25 mouse cellular contexts compared by ENCODE assay signal in the genomic region with DNA sequence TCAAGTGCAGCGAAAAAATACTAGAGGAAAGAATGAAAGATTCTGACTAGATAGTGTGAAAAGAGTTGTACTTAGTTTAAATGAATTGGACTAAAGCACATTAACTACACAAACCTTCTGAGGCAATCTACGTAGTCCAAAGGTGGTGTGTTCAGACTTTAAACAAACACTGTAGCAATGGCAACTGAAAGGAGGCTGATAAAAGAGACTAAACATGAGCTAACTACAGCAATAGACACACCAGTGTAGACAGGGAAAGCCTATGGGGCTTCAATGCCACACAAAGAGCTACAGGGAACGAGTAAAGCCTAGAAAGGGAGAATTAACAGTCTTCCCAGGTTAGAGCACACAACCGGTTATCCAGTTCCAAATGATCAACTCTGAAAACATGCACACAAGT.
DNase-seq lines count a peak whose midpoint lies in the region; ATAC-seq and TF ChIP-seq lines count a peak whose summit lies in the region.
"Had no signal": no experiment of that assay in that cellular context is flagged by ENCODE, and none has a peak within 500 bp of the region (broad histone marks: within the 10 kb centered on the region; RNA-seq: fewer than 3 reads in every experiment).

No protein-coding gene starts in this region.

- no peak overlapping the region for H3K4me3 ChIP-seq in intestine, embryonic 15.5 days (replicated peaks)
- H3K4me3 ChIP-seq in intestine, postnatal 0 days (ENCODE audit: low read depth, low read length) = no peak overlapping the region
- no peak overlapping the region for H3K4me3 ChIP-seq in liver, embryonic 13.5 days (replicated peaks)
- H3K4me3 ChIP-seq in liver, postnatal 0 days (ENCODE audit: low read depth, low read length) = no peak overlapping the region
- no peak overlapping the region for H3K4me3 ChIP-seq in stomach, postnatal 0 days (ENCODE audit: low read depth, low read length)
- H3K4me3 ChIP-seq: embryonic facial prominence, embryonic 15.5 days; erythroblast, embryonic 14.5 days; forebrain, embryonic 10.5 days; heart, embryonic 10.5 days had no signal

- 65% methylated on average over 4 of the region's 4 CpGs for WGBS in intestine, embryonic 15.5 days
- 50% methylated on average over 4 of the region's 4 CpGs for WGBS in intestine, postnatal 0 days
- WGBS in liver, embryonic 13.5 days (ENCODE audit: insufficient replicate concordance) = 51% methylated on average over 4 of the region's 4 CpGs
- WGBS in liver, postnatal 0 days (ENCODE audit: insufficient replicate concordance) = 49% methylated on average over 4 of the region's 4 CpGs
- 60% methylated on average over 4 of the region's 4 CpGs for WGBS in stomach, postnatal 0 days

- DNase-seq in liver, embryonic 13.5 days = no peak
- no peak for DNase-seq in liver, postnatal 0 days
- peak; percentile 33 for DNase-seq in stomach, postnatal 0 days (ENCODE audit: low spot score)
- DNase-seq in testis, postnatal 10 days (ENCODE audit: low spot score) = no peak
- DNase-seq in lung, postnatal 36 days = no peak
- no peak for DNase-seq in layer of hippocampus, adult 11-12 months (ENCODE audit: low spot score)
- DNase-seq: adrenal gland, adult 8-10 months; adrenal gland, postnatal 36 days; B cell, adult 2 months; cerebellum, adult 11 months; cerebellum, adult 8-10 months; cerebellum, postnatal 14 days; embryo, embryonic 11 days; heart, adult 18-20 months; heart, postnatal 10 days; heart, postnatal 4 days had no signal

- no peak overlapping the region for H3K27ac ChIP-seq in intestine, embryonic 15.5 days
- no peak overlapping the region for H3K27ac ChIP-seq in intestine, postnatal 0 days (ENCODE audit: low read depth, low read length)
- H3K27ac ChIP-seq in liver, embryonic 13.5 days = no peak overlapping the region
- no peak overlapping the region for H3K27ac ChIP-seq in liver, postnatal 0 days (ENCODE audit: low read depth)
- H3K27ac ChIP-seq in stomach, postnatal 0 days (replicated peaks) = no peak overlapping the region
- H3K27ac ChIP-seq: embryonic facial prominence, embryonic 15.5 days; forebrain, embryonic 10.5 days; heart, embryonic 10.5 days had no signal

- ATAC-seq in intestine, embryonic 15.5 days = peak; percentile 49; the same call in 1 of the 2 replicates
- no peak for ATAC-seq in intestine, postnatal 0 days
- peak; percentile 72 for ATAC-seq in liver, embryonic 13.5 days (ENCODE audit: low read depth)
- peak; percentile 94 for ATAC-seq in liver, postnatal 0 days
- ATAC-seq in stomach, postnatal 0 days (ENCODE audit: low FRiP score, low TSS enrichment) = peak; percentile 99
- ATAC-seq: CD4-positive, CD25-positive, alpha-beta regulatory T cell, adult 4 months; forebrain, embryonic 14.5 days had no signal

- no peaks in the 10 kb centered on the region for H3K27me3 ChIP-seq in intestine, embryonic 15.5 days (replicated peaks)
- H3K27me3 ChIP-seq in intestine, postnatal 0 days (replicated peaks; ENCODE audit: control insufficient read depth, insufficient read depth, low read length) = no peaks in the 10 kb centered on the region
- no peaks in the 10 kb centered on the region for H3K27me3 ChIP-seq in liver, embryonic 13.5 days
- no peaks in the 10 kb centered on the region for H3K27me3 ChIP-seq in liver, postnatal 0 days (ENCODE audit: insufficient read depth, low read length)
- no peaks in the 10 kb centered on the region for H3K27me3 ChIP-seq in stomach, postnatal 0 days (ENCODE audit: control insufficient read depth, insufficient read depth, low read length)
- H3K27me3 ChIP-seq: embryonic facial prominence, embryonic 15.5 days had no signal

- H3K9ac ChIP-seq in intestine, embryonic 15.5 days = no peak overlapping the region
- H3K9ac ChIP-seq in intestine, postnatal 0 days (ENCODE audit: low read depth, low read length) = no peak overlapping the region
- no peak overlapping the region for H3K9ac ChIP-seq in liver, embryonic 13.5 days
- H3K9ac ChIP-seq in liver, postnatal 0 days (replicated peaks) = no peak overlapping the region
- H3K9ac ChIP-seq in stomach, postnatal 0 days (ENCODE audit: low read length) = no peak overlapping the region
- H3K9ac ChIP-seq: embryonic facial prominence, embryonic 15.5 days had no signal

- no peaks in the 10 kb centered on the region for H3K4me1 ChIP-seq in intestine, embryonic 15.5 days (replicated peaks)
- no peaks in the 10 kb centered on the region for H3K4me1 ChIP-seq in intestine, postnatal 0 days (replicated peaks; ENCODE audit: control insufficient read depth, insufficient read depth, low read length)
- H3K4me1 ChIP-seq in liver, embryonic 13.5 days (replicated peaks) = no peaks in the 10 kb centered on the region
- no peaks in the 10 kb centered on the region for H3K4me1 ChIP-seq in liver, postnatal 0 days (ENCODE audit: insufficient read depth)
- H3K4me1 ChIP-seq in stomach, postnatal 0 days (replicated peaks; ENCODE audit: control insufficient read depth, insufficient read depth) = no peaks in the 10 kb centered on the region
- H3K4me1 ChIP-seq: embryonic facial prominence, embryonic 15.5 days; forebrain, embryonic 10.5 days; heart, embryonic 10.5 days had no signal

- TF ChIP-seq CTCF in intestine, postnatal 0 days (IDR thresholded peaks at IDR 0.05; ENCODE audit: low read depth) = no peak
- TF ChIP-seq CTCF in liver, postnatal 0 days (IDR thresholded peaks at IDR 0.05; ENCODE audit: low read depth) = no peak
- no peak for TF ChIP-seq CTCF in stomach, postnatal 0 days (IDR thresholded peaks at IDR 0.05; ENCODE audit: low read depth)

- no peaks in the 10 kb centered on the region for H3K36me3 ChIP-seq in intestine, embryonic 15.5 days
- H3K36me3 ChIP-seq in intestine, postnatal 0 days (ENCODE audit: control insufficient read depth, insufficient read depth) = no peaks in the 10 kb centered on the region
- no peaks in the 10 kb centered on the region for H3K36me3 ChIP-seq in liver, embryonic 13.5 days
- no peaks in the 10 kb centered on the region for H3K36me3 ChIP-seq in liver, postnatal 0 days (replicated peaks; ENCODE audit: insufficient read depth, low read length)
- H3K36me3 ChIP-seq in stomach, postnatal 0 days (ENCODE audit: control insufficient read depth, insufficient read depth, low read length) = no peaks in the 10 kb centered on the region
- H3K36me3 ChIP-seq: embryonic facial prominence, embryonic 15.5 days; forebrain, embryonic 10.5 days; G1E; heart, embryonic 10.5 days had no signal

- H3K4me2 ChIP-seq in intestine, embryonic 15.5 days (replicated peaks) = no peak overlapping the region
- H3K4me2 ChIP-seq in intestine, postnatal 0 days (replicated peaks; ENCODE audit: low read depth) = no peak overlapping the region
- H3K4me2 ChIP-seq in liver, embryonic 13.5 days = no peak overlapping the region
- H3K4me2 ChIP-seq in liver, postnatal 0 days (ENCODE audit: low read depth, low read length) = no peak overlapping the region
- H3K4me2 ChIP-seq in stomach, postnatal 0 days (replicated peaks; ENCODE audit: low read depth) = no peak overlapping the region
- H3K4me2 ChIP-seq: embryonic facial prominence, embryonic 15.5 days had no signal

- H3K9me3 ChIP-seq in intestine, embryonic 15.5 days = no peaks in the 10 kb centered on the region
- no peaks in the 10 kb centered on the region for H3K9me3 ChIP-seq in intestine, postnatal 0 days (ENCODE audit: control insufficient read depth)
- no peaks in the 10 kb centered on the region for H3K9me3 ChIP-seq in liver, embryonic 13.5 days (replicated peaks)
- no peaks in the 10 kb centered on the region for H3K9me3 ChIP-seq in liver, postnatal 0 days (ENCODE audit: low read length)
- no peaks in the 10 kb centered on the region for H3K9me3 ChIP-seq in stomach, postnatal 0 days (ENCODE audit: control insufficient read depth, low read length)
- H3K9me3 ChIP-seq: embryonic facial prominence, embryonic 15.5 days; forebrain, embryonic 10.5 days; G1E; heart, embryonic 10.5 days had no signal

- TF ChIP-seq EP300 in liver, postnatal 0 days (IDR thresholded peaks at IDR 0.05; ENCODE audit: low read depth) = no peak
- no peak for TF ChIP-seq EP300 in stomach, postnatal 0 days (optimal IDR thresholded peaks at IDR 0.05)
